Mouse (Mus musculus) erythroblast, embryonic 14.5 days (primary cell): Measurements from ENCODE around the gene Capn2. TPM values are rescaled to one million over a fixed set of nuclear protein-coding genes. Genes with fewer than 3 reads are reported as not detected.

Experiments
- H3K27me3 ChIP-seq: 2 replicates; pipeline ENCODE4 v1.6.1; 2012; ENCODE audit warnings: inconsistent platforms; ENCODE audit not compliant: control insufficient read depth
- H3K36me3 ChIP-seq: 2 replicates; pipeline ENCODE4 v1.6.1; 2012; ENCODE audit warnings: mild to moderate bottlenecking, inconsistent platforms; ENCODE audit not compliant: control insufficient read depth
- H3K4me1 ChIP-seq: 2 replicates; pipeline ENCODE4 v1.6.1; 2012; ENCODE audit warnings: inconsistent platforms; ENCODE audit not compliant: control insufficient read depth
- H3K4me3 ChIP-seq: replicated peaks from 2 replicates; pipeline ENCODE3; 2012; ENCODE audit warnings: moderate library complexity, mild to moderate bottlenecking, inconsistent platforms
- H3K9me3 ChIP-seq: 2 replicates; pipeline ENCODE4 v1.6.1; 2012; ENCODE audit warnings: low read length, inconsistent platforms, mixed read lengths; ENCODE audit not compliant: control insufficient read depth
- GATA1 ChIP-seq: IDR thresholded peaks from 2 replicates; pipeline ENCODE4 v1.6.1; 2012; ENCODE audit warnings: low read length, inconsistent platforms, mixed read lengths
- TAL1 ChIP-seq: IDR thresholded peaks from 3 replicates; pipeline ENCODE4 v1.6.1; 2012; ENCODE audit warnings: low read length, inconsistent platforms, mixed read lengths
- polyA plus RNA-seq: library from polyadenylated mRNA; stranded (reverse); fragments of >175 nt; gene quantifications from 2 replicates; pipeline ENCODE4 v1.2.3, GENCODE M21; 2012

Capn2 gene
- polyA plus RNA-seq, 1 experiment = 0.03 TPM

DNA sequence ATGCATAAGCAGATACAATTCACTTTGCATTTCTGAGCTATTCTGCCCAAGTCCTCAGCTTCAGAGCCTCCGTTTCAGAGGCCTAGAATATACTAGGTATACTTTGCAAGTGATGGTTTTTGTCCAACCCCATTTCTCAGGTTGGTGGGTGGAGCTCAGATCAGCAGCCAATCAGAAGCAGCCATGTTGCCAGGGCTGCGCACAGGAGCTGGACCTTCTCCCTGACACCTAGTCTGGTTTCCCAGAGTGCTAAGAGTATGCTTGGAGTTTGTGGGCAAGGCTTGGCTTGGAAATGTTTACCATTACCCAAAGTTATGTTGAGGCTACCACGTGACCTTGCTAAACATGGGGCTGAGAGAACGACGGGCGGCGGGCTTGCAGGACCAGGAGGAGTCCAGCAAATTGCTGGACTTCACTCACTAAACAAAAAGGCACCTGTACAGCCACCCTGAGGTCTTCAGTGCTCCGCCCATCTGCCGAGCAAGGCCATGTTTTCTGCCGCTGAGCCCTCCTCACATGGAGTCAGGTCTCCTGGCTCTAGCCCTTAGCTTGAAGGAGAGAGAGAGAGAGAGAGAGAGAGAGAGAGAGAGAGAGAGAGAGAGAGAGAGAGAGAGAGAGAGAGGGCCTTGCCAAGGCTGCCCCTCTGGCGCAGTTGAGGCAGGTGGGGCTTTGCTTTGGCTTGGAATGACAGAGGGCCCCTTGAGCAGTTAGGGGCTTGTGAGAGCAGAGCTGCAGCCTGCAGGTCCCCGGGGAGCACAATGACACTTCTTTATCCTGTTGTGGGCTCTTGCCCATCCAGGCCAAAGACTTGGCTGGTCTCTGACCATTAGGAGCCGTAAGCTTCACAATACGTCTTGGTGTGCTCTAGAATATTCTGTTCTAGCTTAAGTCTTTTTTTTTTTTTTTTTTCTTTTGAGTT is 34.2 kb downstream of the Capn2 start:
- no peak for TF ChIP-seq TAL1
- Histone ChIP-seq H3K36me3 (no peaks in the 10 kb centered on the region; the same call in 1 of the 2 replicates), H3K9me3 (no peaks in the 10 kb centered on the region), H3K4me3 (no peak overlapping the region), H3K4me1 (no peaks in the 10 kb centered on the region), H3K27me3 (no peaks in the 10 kb centered on the region)

DNA sequence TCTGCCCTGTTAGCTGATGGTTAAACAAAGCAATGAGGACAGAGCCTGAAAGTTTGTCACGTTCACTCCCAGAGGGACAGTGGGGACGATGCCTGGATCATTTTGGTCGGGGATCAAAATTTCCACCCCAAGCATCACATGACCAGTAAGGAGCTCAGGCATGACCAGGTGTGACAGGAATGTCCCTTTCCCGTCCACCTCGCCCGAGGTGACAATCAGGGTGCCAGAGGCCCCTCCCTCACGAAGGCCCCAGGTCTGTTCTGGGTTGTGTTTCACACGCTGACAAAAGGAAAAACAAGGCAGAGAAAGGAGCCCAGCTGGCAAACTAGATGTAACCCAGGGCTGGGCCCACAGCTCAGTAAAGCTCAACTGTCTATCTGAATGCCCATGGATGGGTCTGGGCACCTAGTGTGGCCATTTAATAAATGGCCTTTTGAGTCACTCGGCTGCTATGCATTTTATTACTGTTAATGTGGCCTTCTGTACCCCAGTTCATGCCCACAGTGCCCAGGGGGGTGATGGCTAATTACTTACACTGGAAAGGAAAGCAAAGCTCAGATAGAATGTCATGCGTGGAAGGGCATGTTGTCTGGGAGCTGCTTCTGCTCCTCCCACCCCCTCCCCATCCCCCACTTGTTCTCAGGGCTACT is 35.6 kb downstream of the Capn2 start:
- H3K36me3 ChIP-seq = no peaks in the 10 kb centered on the region; the same call in 1 of the 2 replicates
- no peaks in the 10 kb centered on the region for H3K4me1 ChIP-seq
- no peaks in the 10 kb centered on the region for H3K27me3 ChIP-seq
- no peaks in the 10 kb centered on the region for H3K9me3 ChIP-seq
- no peak overlapping the region for H3K4me3 ChIP-seq
- TF ChIP-seq TAL1 = no peak
- TF ChIP-seq GATA1 = no peak

DNA sequence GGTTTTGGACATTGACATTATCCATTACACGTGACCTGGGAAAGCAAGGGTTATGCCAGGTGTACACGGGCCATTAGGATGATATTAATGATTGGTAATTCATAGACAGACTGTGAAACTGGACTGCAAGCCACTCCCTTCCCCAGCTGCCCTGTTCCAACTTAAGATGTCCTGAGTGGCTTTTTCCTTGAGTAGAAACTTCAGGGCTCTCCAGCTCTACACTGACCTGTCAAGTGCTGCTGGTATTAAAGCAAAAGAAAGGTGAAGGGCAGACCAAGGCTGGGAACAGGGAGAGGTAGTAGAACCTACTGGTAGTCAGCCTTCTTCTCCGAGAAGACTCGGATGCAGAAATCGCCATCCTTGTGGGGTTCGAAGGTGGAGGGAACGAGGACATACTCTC is 36.3 kb downstream of the Capn2 start:
- no peak overlapping the region for H3K4me3 ChIP-seq
- H3K36me3 ChIP-seq = no peaks in the 10 kb centered on the region; the same call in 1 of the 2 replicates
- H3K4me1 ChIP-seq = no peaks in the 10 kb centered on the region
- TF ChIP-seq GATA1 = no peak
- no peak for TF ChIP-seq TAL1
- no peaks in the 10 kb centered on the region for H3K27me3 ChIP-seq
- H3K9me3 ChIP-seq = no peaks in the 10 kb centered on the region

DNA sequence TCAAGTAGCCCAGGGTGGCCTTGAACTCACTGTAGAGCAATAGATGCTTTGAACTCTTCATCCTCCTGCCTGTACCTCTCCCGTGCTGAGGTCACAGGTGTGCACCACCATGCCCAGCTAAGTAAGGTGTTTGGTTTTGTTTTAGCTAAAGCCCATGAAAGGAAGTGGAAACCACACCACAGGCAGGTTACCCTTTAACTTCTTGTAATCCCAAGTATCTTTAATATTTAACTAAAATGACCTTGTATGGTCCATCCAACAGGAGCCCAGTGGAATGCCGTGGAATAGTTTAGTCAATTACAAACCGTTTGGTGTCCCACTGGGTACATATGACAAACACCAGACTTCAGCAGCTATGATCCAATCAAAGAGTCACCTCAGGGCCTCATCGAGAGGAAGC is 38.5 kb downstream of the Capn2 start:
- Histone ChIP-seq H3K4me3 (no peak overlapping the region), H3K9me3 (no peaks in the 10 kb centered on the region), H3K4me1 (no peaks in the 10 kb centered on the region), H3K36me3 (no peaks in the 10 kb centered on the region; the same call in 1 of the 2 replicates), H3K27me3 (no peaks in the 10 kb centered on the region)
- TF ChIP-seq GATA1 (no peak), TAL1 (no peak)

DNA sequence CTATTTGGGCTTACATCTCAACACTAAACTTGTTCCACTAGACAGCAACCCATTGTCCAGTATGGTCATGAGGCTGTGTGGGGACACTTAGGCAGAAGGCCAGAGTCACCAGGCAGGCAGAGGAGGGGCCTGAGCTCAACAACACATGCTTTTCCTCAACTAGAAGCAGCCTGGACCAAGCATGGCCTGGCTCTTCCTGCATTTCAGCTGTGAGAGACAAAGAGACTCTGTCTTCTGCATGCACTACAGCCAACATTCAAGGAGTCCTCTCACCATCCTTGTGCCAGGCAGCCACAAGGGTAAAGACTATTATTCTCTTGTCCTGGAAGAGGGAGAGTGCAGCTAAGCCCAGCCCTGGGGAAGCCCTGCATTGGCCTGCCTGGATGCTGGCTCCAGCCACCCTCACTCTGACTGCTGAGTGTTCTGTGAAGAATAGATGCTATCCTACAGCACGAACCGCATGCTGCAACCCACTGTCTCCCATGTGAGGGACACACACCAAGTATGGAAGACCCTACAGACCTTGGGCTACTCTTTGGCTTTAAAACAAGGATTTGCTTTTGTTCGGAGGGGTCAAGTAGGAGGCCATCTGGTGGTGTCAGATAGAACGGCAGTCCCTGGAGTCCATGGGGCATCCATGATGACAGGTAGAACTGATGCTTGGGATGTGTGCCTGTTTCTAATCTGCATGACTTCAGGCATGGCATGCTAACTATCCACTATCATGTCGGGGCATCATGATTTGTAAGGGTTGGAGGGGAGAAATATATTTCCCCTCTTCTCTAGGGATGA is 42.2 kb downstream of the Capn2 start:
- Histone ChIP-seq H3K9me3 (no peaks in the 10 kb centered on the region), H3K36me3 (peaks cover 2% of the 10 kb centered on the region; the same call in 1 of the 2 replicates), H3K4me1 (no peaks in the 10 kb centered on the region), H3K27me3 (no peaks in the 10 kb centered on the region), H3K4me3 (no peak overlapping the region)
- TF ChIP-seq GATA1 = no peak
- TF ChIP-seq TAL1 = no peak

DNA sequence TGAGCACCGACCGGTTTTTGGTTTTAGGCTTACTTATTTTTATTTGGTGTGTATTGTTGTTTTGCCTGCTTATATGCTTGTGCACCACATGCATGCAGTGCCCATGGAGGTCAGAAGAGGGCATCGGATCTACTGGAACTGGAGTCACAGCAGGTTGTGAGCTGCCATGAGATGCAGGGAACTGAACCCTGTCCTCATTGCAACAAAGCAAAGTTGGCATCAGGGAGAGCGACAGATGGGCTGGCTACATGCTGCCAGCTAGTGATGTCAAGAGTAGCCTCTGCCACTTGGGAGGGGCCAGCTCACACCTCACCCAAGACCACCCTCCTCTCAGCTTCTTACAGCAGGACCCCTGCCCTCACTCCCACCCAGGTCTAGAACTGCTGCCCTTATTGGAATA is 51.4 kb downstream of the Capn2 start:
- no peak overlapping the region for H3K4me3 ChIP-seq
- no peaks in the 10 kb centered on the region for H3K27me3 ChIP-seq
- H3K9me3 ChIP-seq = no peaks in the 10 kb centered on the region
- peaks cover 5% of the 10 kb centered on the region for H3K36me3 ChIP-seq
- no peaks in the 10 kb centered on the region for H3K4me1 ChIP-seq
- no peak for TF ChIP-seq TAL1
- no peak for TF ChIP-seq GATA1

DNA sequence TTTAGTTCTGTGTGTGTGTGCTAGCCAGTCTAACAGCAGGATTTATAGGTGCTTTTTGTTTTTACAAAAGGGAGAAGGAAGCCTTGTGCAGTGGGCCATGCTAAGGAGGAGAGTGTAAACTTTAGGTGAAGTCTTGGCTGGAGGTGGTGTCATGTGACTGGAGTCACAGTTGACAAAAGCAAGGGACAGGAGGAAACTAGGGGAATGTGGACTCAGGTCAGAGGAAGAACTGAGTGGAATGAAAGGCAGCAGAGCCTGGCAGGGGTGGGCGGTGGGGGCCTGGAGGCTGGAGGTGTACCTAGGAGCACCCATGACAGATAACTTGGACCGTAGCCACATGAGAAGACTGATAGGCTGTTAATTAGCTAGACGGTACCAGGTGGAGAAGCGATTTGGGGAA is 52.1 kb downstream of the Capn2 start:
- TF ChIP-seq TAL1 (no peak), GATA1 (no peak)
- Histone ChIP-seq H3K36me3 (peaks cover 3% of the 10 kb centered on the region), H3K4me3 (no peak overlapping the region), H3K27me3 (no peaks in the 10 kb centered on the region), H3K9me3 (no peaks in the 10 kb centered on the region), H3K4me1 (no peaks in the 10 kb centered on the region)

DNA sequence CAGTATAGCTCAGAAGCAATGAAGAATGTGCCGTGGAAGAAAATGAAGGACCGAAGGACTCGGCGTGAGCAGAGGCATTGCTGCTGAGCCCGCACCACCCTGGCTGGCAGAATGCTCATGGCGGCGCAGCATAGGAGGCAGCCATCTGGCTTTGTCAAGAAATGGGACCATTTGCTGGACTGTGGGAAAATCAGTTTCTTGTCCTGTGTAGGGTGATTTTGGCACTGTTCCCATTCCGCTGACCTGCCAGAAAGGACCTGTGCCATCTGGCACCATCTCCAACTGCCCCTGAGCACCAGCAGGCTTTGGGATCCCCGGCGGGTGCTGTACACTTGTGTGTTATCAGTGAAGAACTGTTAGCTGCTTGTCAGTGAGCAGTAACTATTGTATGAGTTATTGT is 55.6 kb downstream of the Capn2 start:
- Histone ChIP-seq H3K27me3 (no peaks in the 10 kb centered on the region), H3K4me3 (no peak overlapping the region), H3K9me3 (no peaks in the 10 kb centered on the region), H3K36me3 (peaks cover 12% of the 10 kb centered on the region), H3K4me1 (no peaks in the 10 kb centered on the region)
- no peak for TF ChIP-seq GATA1
- no peak for TF ChIP-seq TAL1

DNA sequence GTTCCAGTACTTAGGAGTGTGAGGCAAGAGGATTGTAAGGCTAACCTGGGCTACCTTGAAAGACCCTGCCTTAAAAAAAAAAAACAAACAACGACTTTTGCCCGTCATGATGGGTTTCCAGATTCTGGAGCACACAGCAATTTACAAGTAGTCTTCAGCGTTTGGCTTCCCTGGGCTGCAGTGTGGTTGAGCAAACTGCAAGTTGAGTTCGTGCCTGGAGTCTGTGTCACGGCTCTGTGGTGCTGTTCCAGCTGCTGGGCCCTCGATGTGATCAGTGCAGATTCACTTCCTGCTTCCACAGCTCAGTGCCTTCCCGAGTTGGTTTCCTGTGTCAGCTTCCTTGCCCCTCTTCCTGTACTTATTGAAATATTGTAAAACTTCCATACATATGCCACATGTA is 56.1 kb downstream of the Capn2 start:
- no peak for TF ChIP-seq GATA1
- TF ChIP-seq TAL1 = no peak
- H3K36me3 ChIP-seq = peaks cover 12% of the 10 kb centered on the region
- no peaks in the 10 kb centered on the region for H3K27me3 ChIP-seq
- no peak overlapping the region for H3K4me3 ChIP-seq
- no peaks in the 10 kb centered on the region for H3K9me3 ChIP-seq
- no peaks in the 10 kb centered on the region for H3K4me1 ChIP-seq
